Mouse (Mus musculus): ENCODE measurements around the gene Shank3. TPM values are rescaled to one million over a fixed set of nuclear protein-coding genes. Genes with fewer than 3 reads are reported as not detected.
A peak's percentile ranks its signal among the peaks of the same experiment; 100 is the strongest.

Shank3 gene
- polyA plus RNA-seq, 1 experiment from 2014 or later = 16.9 TPM

DNA sequence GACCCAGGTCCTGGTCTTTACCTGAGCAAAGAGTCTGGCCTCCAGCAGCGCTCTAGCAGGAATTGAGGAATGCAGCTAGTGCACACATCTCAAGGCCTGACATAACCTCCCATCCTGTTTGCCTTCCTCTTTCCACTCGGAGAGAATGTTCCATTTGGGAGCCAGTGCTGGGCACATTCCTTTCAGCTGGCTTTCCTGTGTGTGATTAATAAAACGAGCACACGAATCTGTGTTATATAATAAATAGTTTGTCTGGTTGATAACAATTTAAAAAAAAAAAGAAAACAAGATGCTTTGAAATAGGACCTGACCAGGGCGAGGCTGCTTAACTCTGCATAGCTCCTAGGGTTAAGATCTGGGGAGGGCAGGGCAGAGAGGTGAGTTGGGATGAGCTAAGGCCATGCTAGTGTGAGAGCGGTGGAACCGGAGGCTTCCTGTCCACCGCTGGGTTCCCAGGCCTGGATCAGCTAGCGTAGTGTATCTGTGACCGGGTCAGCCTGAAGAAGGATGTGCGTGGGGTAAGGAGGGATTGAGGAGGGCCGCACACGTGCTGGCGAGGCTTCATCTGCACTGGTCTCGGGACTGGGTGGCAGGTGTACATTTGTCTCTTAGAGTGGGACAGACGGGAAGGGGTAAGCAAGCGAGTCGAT is 28.9 kb downstream of the Shank3 start:
- Histone ChIP-seq H3K27ac (no peak overlapping the region), H3K4me2 (no peak overlapping the region), H3K4me1 (peaks cover 37% of the 10 kb centered on the region), H3K9ac (no peak overlapping the region), H3K9me3 (no peaks in the 10 kb centered on the region), H3K4me3 (no peak overlapping the region), H3K27me3 (replicated peaks) (peaks cover 4% of the 10 kb centered on the region), H3K36me3 (replicated peaks) (0 out of 2 replicates have a peak, but pooled peaks cover 6% of the 10 kb centered on the region)
- no peak for ATAC-seq (replicated peaks)
- whole genome bisulfite sequencing = 91% methylated on average over 18 of the region's 18 CpGs

DNA sequence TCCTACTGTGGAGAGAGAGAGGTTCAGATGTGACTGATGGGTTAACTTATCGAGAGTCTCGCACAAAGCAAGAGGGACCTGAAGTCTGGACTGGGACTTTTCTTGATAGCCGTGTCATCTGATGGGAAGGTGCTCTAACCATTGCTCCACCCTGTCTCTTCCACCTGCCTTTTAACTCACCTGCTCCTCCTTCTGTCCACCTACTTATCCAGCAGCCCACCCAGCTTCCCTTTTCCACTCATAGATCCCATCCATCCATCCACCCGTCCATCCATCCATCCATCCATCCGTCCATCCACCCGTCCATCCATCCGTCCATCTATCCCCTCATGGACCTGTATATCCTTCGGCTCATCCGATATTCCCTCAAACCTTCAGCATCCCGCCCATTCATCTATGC is 29.5 kb downstream of the Shank3 start:
- no peak for ATAC-seq (replicated peaks)
- Histone ChIP-seq H3K27ac (no peak overlapping the region), H3K4me1 (peaks cover 40% of the 10 kb centered on the region), H3K9ac (no peak overlapping the region), H3K4me2 (no peak overlapping the region), H3K9me3 (no peaks in the 10 kb centered on the region), H3K36me3 (replicated peaks) (0 out of 2 replicates have a peak, but pooled peaks cover 6% of the 10 kb centered on the region), H3K27me3 (replicated peaks) (peaks cover 4% of the 10 kb centered on the region), H3K4me3 (no peak overlapping the region)
- WGBS = 91% methylated on average over 10 of the region's 10 CpGs

DNA sequence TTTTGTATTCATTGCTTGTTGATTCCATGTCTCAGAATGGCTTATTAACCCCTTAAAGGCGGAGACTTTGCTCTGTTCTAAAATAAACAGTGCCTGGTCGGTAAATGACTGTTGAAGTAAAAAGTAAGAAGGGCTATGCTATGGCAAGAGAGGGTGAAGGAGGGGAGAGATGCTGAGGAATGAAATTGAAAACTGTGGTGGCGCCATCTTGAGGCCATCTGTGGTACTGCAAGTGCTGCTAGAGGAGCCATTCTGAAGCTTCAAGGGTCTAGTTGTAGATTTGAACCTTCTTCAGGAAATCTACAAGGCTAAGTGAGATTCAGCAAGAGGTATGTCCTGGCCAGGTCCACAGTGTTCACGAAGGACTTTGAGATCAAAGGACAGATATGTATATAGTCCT is 30.9 kb downstream of the Shank3 start:
- H3K4me1 ChIP-seq = peaks cover 39% of the 10 kb centered on the region
- 6% methylated on average over 4 of the region's 4 CpGs for WGBS

DNA sequence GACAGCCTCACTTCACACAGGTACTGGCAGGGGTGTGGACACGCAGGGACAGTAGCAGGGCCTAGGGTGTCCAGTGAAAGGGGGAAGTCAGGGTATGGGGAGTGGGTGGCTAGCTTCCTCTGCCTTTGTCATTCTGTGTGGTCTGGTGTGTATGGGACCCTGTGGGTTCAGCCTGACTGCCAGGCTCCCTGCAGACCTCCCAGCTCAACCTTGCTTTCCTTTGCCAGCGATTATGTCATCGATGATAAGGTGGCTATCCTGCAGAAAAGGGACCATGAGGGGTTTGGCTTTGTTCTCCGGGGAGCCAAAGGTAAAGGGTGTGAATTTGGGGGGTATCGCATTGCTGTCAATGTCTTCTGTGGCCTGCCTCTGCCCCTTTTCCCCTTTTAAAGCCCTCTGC is 32.0 kb downstream of the Shank3 start:
- Histone ChIP-seq H3K36me3 (replicated peaks) (no peaks in the 10 kb centered on the region), H3K4me2 (no peak overlapping the region), H3K27ac (no peak overlapping the region), H3K4me1 (peaks cover 43% of the 10 kb centered on the region), H3K9me3 (no peaks in the 10 kb centered on the region), H3K4me3 (no peak overlapping the region), H3K9ac (no peak overlapping the region), H3K27me3 (replicated peaks) (no peaks in the 10 kb centered on the region)
- WGBS = 93% methylated on average over 5 of the region's 5 CpGs
- no peak for ATAC-seq (replicated peaks)

More for the DNA sequence above, 30.9 kb downstream of the Shank3 start:
- ATAC-seq (replicated peaks) = no peak
- no peak overlapping the region for H3K4me2 ChIP-seq
- H3K9me3 ChIP-seq = no peaks in the 10 kb centered on the region
- peaks cover 3% of the 10 kb centered on the region; the same call in 1 of the 2 replicates for H3K27me3 ChIP-seq (replicated peaks)
- H3K4me3 ChIP-seq = no peak overlapping the region
- H3K9ac ChIP-seq = no peak overlapping the region
- H3K36me3 ChIP-seq (replicated peaks) = 0 out of 2 replicates have a peak, but pooled peaks cover 5% of the 10 kb centered on the region
- H3K27ac ChIP-seq = peak overlapping the region; percentile 42; the same call in 1 of the 2 replicates

DNA sequence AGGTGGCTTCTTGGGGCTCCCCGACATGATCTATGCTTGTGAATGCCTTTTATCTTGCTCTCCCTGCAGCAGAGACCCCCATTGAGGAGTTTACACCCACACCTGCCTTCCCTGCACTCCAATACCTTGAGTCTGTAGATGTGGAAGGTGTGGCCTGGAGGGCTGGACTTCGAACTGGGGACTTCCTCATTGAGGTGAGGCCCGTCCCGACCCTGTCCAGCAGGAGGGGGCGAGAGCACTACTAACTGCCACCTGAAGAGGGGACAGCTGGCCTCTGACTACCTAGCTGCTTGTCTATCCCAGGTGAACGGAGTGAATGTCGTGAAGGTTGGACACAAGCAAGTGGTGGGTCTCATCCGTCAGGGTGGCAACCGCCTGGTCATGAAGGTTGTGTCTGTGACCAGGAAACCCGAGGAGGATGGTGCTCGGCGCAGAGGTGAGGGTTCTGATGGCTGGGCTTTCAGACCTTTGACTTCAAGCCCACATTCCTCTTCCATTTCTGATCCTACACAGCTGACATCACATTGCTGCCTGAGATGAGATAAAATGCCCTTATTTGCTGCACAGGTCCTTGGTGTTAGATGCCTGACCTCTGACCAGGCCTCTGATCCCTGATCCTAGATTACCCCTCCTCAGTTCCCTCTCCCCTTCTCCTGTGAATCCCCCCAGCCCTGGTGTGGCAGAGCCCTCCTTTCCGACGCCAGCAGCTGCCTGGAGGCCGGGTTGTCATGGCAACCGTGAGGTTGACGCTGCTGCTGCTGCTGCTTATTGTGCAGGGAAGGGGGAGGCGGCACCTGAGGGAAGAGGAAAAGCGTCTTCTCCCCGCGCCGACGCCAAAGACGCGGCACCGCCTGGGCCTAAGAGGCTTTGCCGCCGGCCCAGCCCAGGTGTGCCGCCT is 32.9 kb downstream of the Shank3 start:
- Histone ChIP-seq H3K4me1 (peaks cover 43% of the 10 kb centered on the region), H3K27me3 (replicated peaks) (no peaks in the 10 kb centered on the region), H3K27ac (peak overlapping the region; percentile 89), H3K36me3 (replicated peaks) (no peaks in the 10 kb centered on the region), H3K4me3 (peak overlapping the region; percentile 47), H3K9ac (peak overlapping the region; percentile 54), H3K4me2 (peak overlapping the region; percentile 82), H3K9me3 (no peaks in the 10 kb centered on the region)
- peak; percentile 85 for ATAC-seq (replicated peaks)
- 20% methylated on average over 29 of the region's 29 CpGs for WGBS

DNA sequence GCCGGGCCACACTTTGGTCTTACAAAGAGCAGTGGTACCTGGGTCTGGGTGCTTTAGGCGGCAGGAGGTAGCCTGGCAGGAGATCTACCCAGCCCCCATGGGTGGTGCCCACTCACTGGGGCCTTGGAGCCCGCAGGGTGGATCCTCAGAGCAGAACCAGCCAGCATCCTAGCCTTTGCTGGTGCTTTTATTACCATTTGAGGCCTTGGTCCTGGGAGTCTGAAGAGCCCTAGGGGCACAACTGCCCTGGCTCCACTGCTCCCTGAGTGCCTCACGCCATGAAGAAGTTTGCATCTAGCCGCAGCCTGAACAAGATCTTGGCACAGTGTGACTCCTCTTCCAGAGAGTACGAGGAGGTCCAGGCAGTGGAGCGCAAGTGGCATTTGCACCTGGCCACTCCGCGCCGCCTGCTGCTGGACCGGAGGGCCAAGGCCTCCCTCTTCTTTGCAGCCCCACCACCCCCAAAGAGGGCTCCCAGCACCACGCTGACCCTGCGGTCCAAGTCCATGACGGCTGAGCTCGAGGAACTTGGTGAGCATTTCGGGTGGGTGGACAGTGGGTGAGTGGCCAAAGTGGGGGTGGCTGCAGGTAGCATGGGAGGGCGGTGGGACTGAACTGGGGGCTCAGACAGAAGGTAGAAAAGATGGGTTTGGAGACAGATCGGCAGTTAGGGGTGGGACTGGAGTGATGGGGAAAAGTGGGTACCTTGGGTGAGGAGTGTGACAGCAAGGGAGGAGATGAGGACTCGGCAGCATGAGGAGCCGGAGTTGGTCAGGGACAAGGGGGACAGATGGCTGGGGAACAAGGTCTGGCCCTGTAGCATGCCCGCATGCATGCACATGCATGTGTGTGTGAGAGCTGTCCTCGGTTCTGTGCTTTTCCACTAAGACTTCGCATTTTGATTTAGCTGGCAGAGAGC is 33.8 kb downstream of the Shank3 start:
- ATAC-seq (replicated peaks) = peak; percentile 53
- Histone ChIP-seq H3K36me3 (replicated peaks) (no peaks in the 10 kb centered on the region), H3K4me2 (peak overlapping the region; percentile 82), H3K27ac (peak overlapping the region; percentile 89), H3K9me3 (no peaks in the 10 kb centered on the region), H3K4me1 (peaks cover 43% of the 10 kb centered on the region), H3K4me3 (peak overlapping the region; percentile 47), H3K9ac (peak overlapping the region; percentile 54), H3K27me3 (replicated peaks) (no peaks in the 10 kb centered on the region)
- 54% methylated on average over 23 of the region's 23 CpGs for WGBS

DNA sequence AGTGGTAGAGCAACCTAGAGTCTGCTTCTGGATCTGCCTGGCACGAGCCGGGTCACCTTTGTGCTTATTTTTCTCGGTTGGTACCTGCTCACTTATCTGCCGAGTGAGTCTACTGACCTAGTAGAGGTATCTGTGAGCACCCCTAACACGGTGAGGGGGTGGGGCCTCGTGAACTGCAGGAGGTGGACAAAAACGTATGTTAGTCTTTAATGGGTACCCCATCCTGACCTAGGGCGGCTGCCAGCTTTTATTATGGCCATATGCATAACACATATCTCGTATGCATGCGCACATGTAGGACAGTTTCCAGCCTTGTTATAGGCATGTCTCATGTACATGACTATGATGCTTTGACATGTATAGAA is 34.4 kb downstream of the Shank3 start:
- no peak for ATAC-seq (replicated peaks)
- peak overlapping the region; percentile 54; the same call in 1 of the 2 replicates for H3K9ac ChIP-seq
- 84% methylated on average over 10 of the region's 10 CpGs for WGBS
- peaks cover 43% of the 10 kb centered on the region for H3K4me1 ChIP-seq
- H3K9me3 ChIP-seq = no peaks in the 10 kb centered on the region
- H3K27ac ChIP-seq = peak overlapping the region; percentile 89
- peak overlapping the region; percentile 47 for H3K4me3 ChIP-seq
- H3K4me2 ChIP-seq = peak overlapping the region; percentile 82
- no peaks in the 10 kb centered on the region for H3K27me3 ChIP-seq (replicated peaks)
- H3K36me3 ChIP-seq (replicated peaks) = no peaks in the 10 kb centered on the region

DNA sequence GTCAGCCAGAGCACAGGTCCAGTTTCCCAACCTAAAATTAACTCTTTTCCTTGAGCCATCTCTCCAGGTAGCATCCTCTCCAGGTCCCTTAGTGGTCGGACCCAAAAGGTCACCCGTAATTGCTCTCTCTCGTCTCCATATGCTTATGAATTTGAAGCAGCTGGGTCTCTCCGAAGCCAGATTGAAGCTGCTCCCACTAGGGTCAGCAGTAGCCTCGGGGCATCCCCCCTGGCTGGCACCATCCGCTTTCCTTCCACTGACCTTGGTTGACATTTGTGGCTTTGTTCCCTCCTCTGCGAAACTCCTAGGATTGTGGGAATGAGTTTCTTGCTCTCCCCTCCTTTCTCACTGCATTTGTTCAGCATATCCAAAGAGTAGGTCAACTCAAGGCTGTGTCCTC is 44.7 kb downstream of the Shank3 start:
- Histone ChIP-seq H3K4me2 (no peak overlapping the region), H3K4me3 (no peak overlapping the region), H3K27ac (no peak overlapping the region), H3K4me1 (peaks cover 16% of the 10 kb centered on the region; the same call in 1 of the 2 replicates), H3K9ac (no peak overlapping the region), H3K27me3 (replicated peaks) (no peaks in the 10 kb centered on the region), H3K9me3 (no peaks in the 10 kb centered on the region), H3K36me3 (replicated peaks) (0 out of 2 replicates have a peak, but pooled peaks cover 5% of the 10 kb centered on the region)
- WGBS = 82% methylated on average over 7 of the region's 7 CpGs
- no peak for ATAC-seq (replicated peaks)

DNA sequence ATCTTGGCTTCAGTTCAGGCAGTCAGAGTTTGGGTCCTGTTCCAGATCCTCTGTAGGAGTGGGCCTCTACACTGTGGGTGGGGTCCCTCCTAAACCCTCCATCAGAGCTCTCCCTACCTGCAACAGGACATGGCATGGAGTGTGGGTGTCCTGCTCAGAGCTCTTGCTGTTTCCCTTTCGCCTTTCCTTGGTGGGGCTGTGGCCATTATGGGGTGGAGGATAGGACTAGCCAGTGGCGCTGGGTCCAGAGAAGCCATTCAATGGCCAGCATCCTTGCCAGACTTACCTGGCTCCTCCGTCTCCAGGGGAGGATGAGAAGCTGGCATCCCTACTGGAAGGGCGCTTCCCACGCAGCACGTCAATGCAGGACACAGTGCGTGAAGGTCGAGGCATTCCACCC is 47.9 kb downstream of the Shank3 start:
- no peak overlapping the region for H3K27ac ChIP-seq
- H3K4me1 ChIP-seq = peaks cover 17% of the 10 kb centered on the region; the same call in 1 of the 2 replicates
- H3K4me3 ChIP-seq = no peak overlapping the region
- H3K9ac ChIP-seq = no peak overlapping the region
- no peaks in the 10 kb centered on the region for H3K9me3 ChIP-seq
- H3K36me3 ChIP-seq (replicated peaks) = peaks cover 11% of the 10 kb centered on the region; the same call in 1 of the 2 replicates
- WGBS = 43% methylated on average over 8 of the region's 8 CpGs
- no peak for ATAC-seq (replicated peaks)
- H3K27me3 ChIP-seq (replicated peaks) = no peaks in the 10 kb centered on the region
- peak overlapping the region; percentile 39; the same call in 1 of the 2 replicates for H3K4me2 ChIP-seq

DNA sequence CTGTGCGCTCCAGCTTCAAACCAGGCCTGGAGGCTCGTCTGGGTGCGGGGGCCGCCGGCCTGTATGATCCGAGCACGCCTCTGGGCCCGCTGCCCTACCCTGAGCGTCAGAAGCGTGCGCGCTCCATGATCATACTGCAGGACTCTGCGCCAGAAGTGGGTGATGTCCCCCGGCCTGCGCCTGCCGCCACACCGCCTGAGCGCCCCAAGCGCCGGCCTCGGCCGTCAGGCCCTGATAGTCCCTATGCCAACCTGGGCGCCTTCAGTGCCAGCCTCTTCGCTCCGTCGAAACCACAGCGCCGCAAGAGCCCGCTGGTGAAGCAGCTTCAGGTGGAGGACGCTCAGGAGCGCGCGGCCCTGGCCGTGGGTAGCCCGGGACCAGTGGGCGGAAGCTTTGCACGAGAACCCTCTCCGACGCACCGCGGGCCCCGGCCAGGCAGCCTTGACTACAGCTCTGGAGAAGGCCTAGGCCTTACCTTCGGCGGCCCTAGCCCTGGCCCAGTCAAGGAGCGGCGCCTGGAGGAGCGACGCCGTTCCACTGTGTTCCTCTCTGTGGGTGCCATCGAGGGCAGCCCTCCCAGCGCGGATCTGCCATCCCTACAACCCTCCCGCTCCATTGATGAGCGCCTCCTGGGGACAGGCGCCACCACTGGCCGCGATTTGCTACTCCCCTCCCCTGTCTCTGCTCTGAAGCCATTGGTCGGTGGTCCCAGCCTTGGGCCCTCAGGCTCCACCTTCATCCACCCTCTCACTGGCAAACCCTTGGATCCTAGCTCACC is 48.6 kb downstream of the Shank3 start:
- Histone ChIP-seq H3K9ac (no peak overlapping the region; the same call in 1 of the 2 replicates), H3K4me1 (peaks cover 17% of the 10 kb centered on the region; the same call in 1 of the 2 replicates), H3K27me3 (replicated peaks) (no peaks in the 10 kb centered on the region), H3K27ac (no peak overlapping the region), H3K4me3 (peak overlapping the region; percentile 17), H3K9me3 (no peaks in the 10 kb centered on the region), H3K36me3 (replicated peaks) (peaks cover 11% of the 10 kb centered on the region; the same call in 1 of the 2 replicates), H3K4me2 (peak overlapping the region; percentile 39)
- ATAC-seq (replicated peaks) = peak; percentile 57
- 14% methylated on average over 54 of the region's 58 CpGs for WGBS

DNA sequence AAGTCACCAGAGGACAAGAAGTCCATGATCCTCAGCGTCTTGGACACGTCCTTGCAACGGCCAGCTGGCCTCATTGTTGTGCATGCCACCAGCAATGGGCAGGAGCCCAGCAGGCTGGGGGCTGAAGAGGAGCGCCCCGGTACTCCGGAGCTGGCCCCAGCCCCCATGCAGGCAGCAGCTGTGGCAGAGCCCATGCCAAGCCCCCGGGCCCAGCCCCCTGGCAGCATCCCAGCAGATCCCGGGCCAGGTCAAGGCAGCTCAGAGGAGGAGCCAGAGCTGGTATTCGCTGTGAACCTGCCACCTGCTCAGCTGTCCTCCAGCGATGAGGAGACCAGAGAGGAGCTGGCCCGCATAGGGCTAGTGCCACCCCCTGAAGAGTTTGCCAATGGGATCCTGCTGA is 49.4 kb downstream of the Shank3 start:
- Histone ChIP-seq H3K4me2 (peak overlapping the region; percentile 39; the same call in 1 of the 2 replicates), H3K36me3 (replicated peaks) (peaks cover 11% of the 10 kb centered on the region; the same call in 1 of the 2 replicates), H3K4me1 (peaks cover 17% of the 10 kb centered on the region; the same call in 1 of the 2 replicates), H3K4me3 (no peak overlapping the region), H3K9me3 (no peaks in the 10 kb centered on the region), H3K9ac (no peak overlapping the region), H3K27ac (no peak overlapping the region), H3K27me3 (replicated peaks) (no peaks in the 10 kb centered on the region)
- WGBS = 27% methylated on average over 11 of the region's 11 CpGs
- ATAC-seq (replicated peaks) = peak; percentile 66
